Mouse (Mus musculus): ENCODE data around the gene Nop53.

GRCm38 (mm10) chr7:15948381-15948941 lies 2.6 kb upstream of the Nop53 start:
- TF ChIP-seq CTCF (IDR thresholded peaks at IDR 0.05; ENCODE audit: insufficient read depth, low read length): peak; percentile 77
- TF ChIP-seq POLR2A (IDR thresholded peaks at IDR 0.05; ENCODE audit: borderline replicate concordance, extremely low read depth, low read depth, low read length): peak; percentile 70; the same call in 1 of the 2 replicates

Measured in lung, adult 2 months (tissue).